Mouse (Mus musculus) bone marrow macrophage, adult 2 months (primary cell): ENCODE data around the gene Map3k19.

Experiments
- CTCF ChIP-seq: IDR thresholded peaks from 2 replicates; pipeline ENCODE4 v1.5.1; 2012; ENCODE audit warnings: low read depth, mild to moderate bottlenecking, low read length, moderate library complexity
- POLR2A ChIP-seq: IDR thresholded peaks from 2 replicates; pipeline ENCODE4 v1.6.1; 2012; ENCODE audit warnings: mild to moderate bottlenecking, low read depth, low read length, borderline replicate concordance

GRCm38 (mm10) chr1:127830215-127830921, 24.5 kb downstream of the Map3k19 start:
- TF ChIP-seq CTCF: no peak
- no peak for TF ChIP-seq POLR2A
